Mouse (Mus musculus) cerebellum, postnatal 4 days (tissue): ENCODE results near the gene Bpifb1.
"Not testable (repeated sequence)": the region's sequence is repeated elsewhere in the genome, so short reads cannot be mapped to it uniquely, and the experiment has no call there.

ENCODE experiments used
- DNase-seq, 2 experiments: peaks; one replicate each; pipeline ENCODE4 v3.0.0; 2022; ENCODE audit warnings: low spot score in 2 of 2, mixed read lengths in 1 of 2

The Bpifb1 gene

GRCm38 (mm10) chr2:154190546-154191258, at the start of gene Bpifb1:
Gene Bpifb1 (plus strand): TSS chr2:154190818.
- no peak for DNase-seq

GRCm38 (mm10) chr2:154142580-154142979, 48.0 kb upstream of the Bpifb1 start, which contains the start of gene Bpifa1:
Gene Bpifa1 (plus strand): TSS chr2:154142880.
- DNase-seq = no peak

- peak in 1 of 2 experiments; percentile 69 for DNase-seq
Observed at GRCm38 (mm10) chr2:154143735-154144134, 46.9 kb upstream of the Bpifb1 start.

GRCm38 (mm10) chr2:154147496-154147895, 43.1 kb upstream of the Bpifb1 start:
- no peak for DNase-seq

GRCm38 (mm10) chr2:154158433-154158832, 32.2 kb upstream of the Bpifb1 start:
- peak in 1 of 2 experiments; percentile 27 for DNase-seq

- no peak for DNase-seq
Observed at GRCm38 (mm10) chr2:154162307-154162706, 28.3 kb upstream of the Bpifb1 start, which contains the start of gene Bpifa5. Gene Bpifa5 (plus strand): TSS chr2:154162607.

GRCm38 (mm10) chr2:154163306-154163705, 27.3 kb upstream of the Bpifb1 start:
- DNase-seq = peak in 1 of 2 experiments; percentile 14

- DNase-seq = no peak
Observed at GRCm38 (mm10) chr2:154169172-154169571, 21.4 kb upstream of the Bpifb1 start.

GRCm38 (mm10) chr2:154171621-154172020, 19.0 kb upstream of the Bpifb1 start:
- DNase-seq = no peak

GRCm38 (mm10) chr2:154173313-154173712, 17.3 kb upstream of the Bpifb1 start:
- peak in 1 of 2 experiments; percentile 20 for DNase-seq

- not testable (repeated sequence) for DNase-seq
Observed at GRCm38 (mm10) chr2:154181900-154182299, 8.7 kb upstream of the Bpifb1 start.

- not testable (repeated sequence) for DNase-seq
Observed at GRCm38 (mm10) chr2:154183061-154183460, 7.6 kb upstream of the Bpifb1 start.

GRCm38 (mm10) chr2:154185319-154185718, 5.3 kb upstream of the Bpifb1 start:
- DNase-seq = no peak

- DNase-seq = no peak
Observed at GRCm38 (mm10) chr2:154185748-154186147, 4.9 kb upstream of the Bpifb1 start.

GRCm38 (mm10) chr2:154187468-154187867, 3.1 kb upstream of the Bpifb1 start:
- DNase-seq = no peak

- DNase-seq = no peak
Observed at GRCm38 (mm10) chr2:154189877-154190434, 662 bp upstream of the Bpifb1 start.

GRCm38 (mm10) chr2:154192141-154192540, 1.5 kb downstream of the Bpifb1 start:
- no peak for DNase-seq

GRCm38 (mm10) chr2:154193071-154193470, 2.5 kb downstream of the Bpifb1 start:
- DNase-seq = no peak

- no peak for DNase-seq
Observed at GRCm38 (mm10) chr2:154193994-154194504, 3.4 kb downstream of the Bpifb1 start.

GRCm38 (mm10) chr2:154197036-154197435, 6.4 kb downstream of the Bpifb1 start:
- no peak for DNase-seq

GRCm38 (mm10) chr2:154204630-154205029, 14.0 kb downstream of the Bpifb1 start:
- no peak for DNase-seq

GRCm38 (mm10) chr2:154206908-154207307, 16.3 kb downstream of the Bpifb1 start:
- peak in 1 of 2 experiments; percentile 46 for DNase-seq

GRCm38 (mm10) chr2:154209112-154209511, 18.5 kb downstream of the Bpifb1 start:
- no peak for DNase-seq
